Mouse (Mus musculus) ES-Bruce4 (cell line): ENCODE measurements at regions not wholly inside any gene's neighbourhood (a gene's known extent, or its start where the extent isn't known, plus 50 kb on each side); places are given as distances from the start of the nearest gene placed in this dataset.

Experiments
- H3K27ac ChIP-seq: 2 replicates; pipeline ENCODE4 v1.5.1; 2012; ENCODE audit warnings: low read length, inconsistent platforms; ENCODE audit not compliant: insufficient read depth
- H3K27me3 ChIP-seq: 2 replicates; pipeline ENCODE4 v1.6.1; 2012; ENCODE audit warnings: mild to moderate bottlenecking, low read length, inconsistent platforms; ENCODE audit not compliant: control insufficient read depth, poor library complexity, insufficient read depth, severe bottlenecking
- H3K36me3 ChIP-seq: 2 replicates; pipeline ENCODE4 v1.6.1; 2012; ENCODE audit warnings: inconsistent platforms, mild to moderate bottlenecking, low read length, moderate library complexity; ENCODE audit not compliant: control insufficient read depth, poor library complexity, insufficient read depth, severe bottlenecking
- H3K4me1 ChIP-seq: one replicate; pipeline ENCODE4 v1.8.1; 2011; ENCODE audit warnings: low read length; ENCODE audit not compliant: control insufficient read depth, insufficient read depth
- H3K4me3 ChIP-seq: 2 replicates; pipeline ENCODE4 v1.5.1; 2011; ENCODE audit warnings: low read depth, mild to moderate bottlenecking, low read length
- H3K9ac ChIP-seq: 2 replicates; pipeline ENCODE4 v1.6.1; 2012; ENCODE audit warnings: low read depth, mild to moderate bottlenecking, inconsistent platforms; ENCODE audit not compliant: poor library complexity, severe bottlenecking
- H3K9me3 ChIP-seq: replicated peaks from 2 replicates; pipeline ENCODE4 v1.6.1; 2012; ENCODE audit warnings: mild to moderate bottlenecking, low read length, inconsistent platforms; ENCODE audit not compliant: control insufficient read depth, poor library complexity, insufficient read depth, severe bottlenecking
- CTCF ChIP-seq: IDR thresholded peaks from one replicate; pipeline ENCODE4 v1.8.1; 2011; ENCODE audit warnings: low read depth, low read length
- EP300 ChIP-seq: IDR thresholded peaks from 2 replicates; pipeline ENCODE4 v1.6.1; 2011; ENCODE audit warnings: low read depth, low read length; ENCODE audit not compliant: insufficient read depth
- POLR2A ChIP-seq: IDR thresholded peaks from one replicate; pipeline ENCODE4 v1.8.1; 2011; ENCODE audit warnings: low read length; ENCODE audit not compliant: insufficient read depth

- H3K36me3 ChIP-seq, result no peaks in the 10 kb centered on the region
- H3K4me3 ChIP-seq, result no peak overlapping the region
- H3K9ac ChIP-seq, result no peak overlapping the region
- peaks cover 2% of the 10 kb centered on the region for H3K4me1 ChIP-seq
- no peak for TF ChIP-seq POLR2A
- no peak for TF ChIP-seq CTCF
- TF ChIP-seq EP300, result no peak
- H3K27me3 ChIP-seq, result no peaks in the 10 kb centered on the region
- H3K9me3 ChIP-seq, result no peaks in the 10 kb centered on the region
- no peak overlapping the region for H3K27ac ChIP-seq
These were observed 102.8 kb downstream of the 4931417E11Rik start for GRCm38 (mm10) chr6:73366626-73367025.

- H3K4me3 ChIP-seq, result no peak overlapping the region
- no peaks in the 10 kb centered on the region for H3K9me3 ChIP-seq
- no peak overlapping the region for H3K9ac ChIP-seq
- TF ChIP-seq CTCF (no peak), EP300 (no peak), POLR2A (no peak)
- H3K27ac ChIP-seq, result no peak overlapping the region
- H3K36me3 ChIP-seq, result no peaks in the 10 kb centered on the region
- H3K27me3 ChIP-seq, result no peaks in the 10 kb centered on the region
- peaks cover 2% of the 10 kb centered on the region for H3K4me1 ChIP-seq
These were observed 104.2 kb downstream of the 4931417E11Rik start for GRCm38 (mm10) chr6:73365306-73365705.

GRCm38 (mm10) chr6:73334995-73335394 lies 86.8 kb downstream of the Suclg1 start:
- H3K9me3 ChIP-seq, result no peaks in the 10 kb centered on the region
- H3K36me3 ChIP-seq, result no peaks in the 10 kb centered on the region
- H3K4me1 ChIP-seq, result no peaks in the 10 kb centered on the region
- H3K9ac ChIP-seq, result no peak overlapping the region
- no peak overlapping the region for H3K4me3 ChIP-seq
- no peak overlapping the region for H3K27ac ChIP-seq
- no peaks in the 10 kb centered on the region for H3K27me3 ChIP-seq
- TF ChIP-seq POLR2A (no peak), CTCF (no peak), EP300 (no peak)

DNA sequence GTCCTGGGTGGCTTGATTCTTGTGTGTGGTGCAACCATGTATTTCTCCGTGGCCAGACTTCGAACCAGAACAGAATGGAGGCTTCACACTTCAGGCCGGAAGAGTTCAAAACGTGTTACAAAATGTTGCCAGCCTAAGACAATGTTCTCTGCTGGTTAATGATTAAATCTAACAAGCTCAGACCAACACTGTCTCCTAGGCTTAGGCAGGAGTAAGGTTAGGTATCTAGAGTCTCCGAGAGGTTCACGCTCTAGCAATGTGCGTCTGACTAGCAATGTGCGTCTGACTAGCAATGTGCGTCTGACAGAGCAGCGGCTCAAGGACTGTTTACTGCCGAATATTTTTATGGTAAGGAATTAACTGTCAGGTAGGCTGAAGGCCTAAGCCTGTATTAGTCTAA lies 81.5 kb downstream of the Suclg1 start:
- H3K9me3 ChIP-seq, result no peaks in the 10 kb centered on the region
- H3K36me3 ChIP-seq, result no peaks in the 10 kb centered on the region
- TF ChIP-seq CTCF, result no peak
- TF ChIP-seq EP300, result no peak
- no peak for TF ChIP-seq POLR2A
- no peak overlapping the region for H3K27ac ChIP-seq
- no peaks in the 10 kb centered on the region for H3K4me1 ChIP-seq
- H3K9ac ChIP-seq, result no peak overlapping the region
- H3K27me3 ChIP-seq, result no peaks in the 10 kb centered on the region
- no peak overlapping the region for H3K4me3 ChIP-seq
